22 mouse cellular contexts compared by ENCODE assay signal in the genomic region with DNA sequence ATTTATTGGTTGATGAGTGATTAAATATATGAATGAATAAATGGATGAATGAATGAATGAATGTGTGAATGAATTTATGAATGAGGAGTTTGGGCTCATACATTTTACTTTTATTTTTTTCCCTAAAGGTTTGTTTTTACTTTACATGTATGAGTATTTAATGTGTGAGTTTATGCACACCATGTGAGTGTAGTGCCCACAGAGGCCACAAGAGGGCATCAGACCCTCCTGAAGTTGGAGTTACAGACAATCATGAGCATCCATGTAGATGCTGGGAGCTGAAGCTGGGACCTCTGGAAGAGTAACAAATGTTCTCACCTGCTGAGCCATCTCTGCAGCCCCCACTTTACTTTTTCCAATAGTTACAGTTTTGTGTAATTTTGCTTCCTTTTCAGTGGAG.
A peak's percentile ranks its signal among the peaks of the same experiment; 100 is the strongest.
DNase-seq lines count a peak whose midpoint lies in the region; ATAC-seq and TF ChIP-seq lines count a peak whose summit lies in the region.
"Had no signal": no experiment of that assay in that cellular context is flagged by ENCODE, and none has a peak within 500 bp of the region (broad histone marks: within the 10 kb centered on the region; RNA-seq: fewer than 3 reads in every experiment).

No protein-coding gene starts in this region.

- H3K4me1 ChIP-seq in cerebellum, adult 2 months (ENCODE audit: control insufficient read depth, insufficient read depth, low read length), result no peaks in the 10 kb centered on the region
- no peaks in the 10 kb centered on the region for H3K4me1 ChIP-seq in kidney, postnatal 0 days (replicated peaks; ENCODE audit: insufficient read depth, low read length)
- no peaks in the 10 kb centered on the region for H3K4me1 ChIP-seq in kidney, embryonic 16.5 days (ENCODE audit: insufficient read depth, low read length)
- 0 out of 2 replicates have a peak, but pooled peaks cover 4% of the 10 kb centered on the region for H3K4me1 ChIP-seq in midbrain, postnatal 0 days (ENCODE audit: insufficient read depth, low read length)
- no peaks in the 10 kb centered on the region; the same call in 1 of the 2 replicates for H3K4me1 ChIP-seq in midbrain, embryonic 11.5 days (ENCODE audit: control insufficient read depth, insufficient read depth, low read length)
- H3K4me1 ChIP-seq in limb, embryonic 10.5 days, result no peaks in the 10 kb centered on the region
- H3K4me1 ChIP-seq: embryonic facial prominence, embryonic 13.5 days; hindbrain, embryonic 15.5 days; liver, embryonic 13.5 days; stomach, embryonic 15.5 days had no signal

- peak; percentile 12; the same call in 1 of the 2 replicates for TF ChIP-seq CTCF in cerebellum, adult 2 months (IDR thresholded peaks at IDR 0.05; ENCODE audit: borderline replicate concordance, insufficient read depth, low read depth, low read length)
- TF ChIP-seq CTCF in kidney, postnatal 0 days (IDR thresholded peaks at IDR 0.05; ENCODE audit: low read depth), result peak; percentile 31; the same call in 1 of the 2 replicates
- TF ChIP-seq CTCF in midbrain, postnatal 0 days (IDR thresholded peaks at IDR 0.05), result peak; percentile 46

- ATAC-seq in kidney, postnatal 0 days (replicated peaks; ENCODE audit: low FRiP score, low read depth), result no peak
- ATAC-seq in kidney, embryonic 16.5 days (ENCODE audit: low FRiP score, low TSS enrichment), result no peak
- ATAC-seq in midbrain, postnatal 0 days (ENCODE audit: low FRiP score), result no peak
- ATAC-seq in midbrain, embryonic 11.5 days (ENCODE audit: low FRiP score), result no peak
- ATAC-seq: forebrain, embryonic 15.5 days; midbrain, embryonic 16.5 days had no signal

- DNase-seq in cerebellum, adult 2 months, result no peak
- no peak for DNase-seq in cerebellum, postnatal 36 days
- no peak for DNase-seq in kidney, postnatal 0 days (ENCODE audit: low spot score)
- no peak for DNase-seq in midbrain, postnatal 0 days (ENCODE audit: low spot score)
- no peak for DNase-seq in midbrain, embryonic 11.5 days (ENCODE audit: low spot score, missing footprints)
- peak; percentile 18 for DNase-seq in naive thymus-derived CD4-positive, alpha-beta T cell, adult 2 months (ENCODE audit: low read depth)
- no peak for DNase-seq in limb, embryonic 10.5 days (ENCODE audit: low spot score)
- DNase-seq: adrenal gland, adult 2 months; cerebellum, postnatal 10 days; heart, postnatal 4 days; kidney, adult 18-20 months; kidney, postnatal 14 days; liver, embryonic 13.5 days; lung, postnatal 14 days; right cerebral cortex, postnatal 25 days had no signal

- no peak for TF ChIP-seq POLR2A in cerebellum, adult 2 months (IDR thresholded peaks at IDR 0.05; ENCODE audit: borderline replicate concordance, insufficient read depth, low read length)

- no peak overlapping the region for H3K4me3 ChIP-seq in cerebellum, adult 2 months (replicated peaks; ENCODE audit: insufficient read depth, low read depth, low read length)
- H3K4me3 ChIP-seq in kidney, postnatal 0 days (replicated peaks; ENCODE audit: low read depth, low read length), result no peak overlapping the region
- H3K4me3 ChIP-seq in kidney, embryonic 16.5 days (ENCODE audit: low read length), result no peak overlapping the region
- no peak overlapping the region for H3K4me3 ChIP-seq in midbrain, postnatal 0 days (ENCODE audit: low read depth, low read length)
- no peak overlapping the region for H3K4me3 ChIP-seq in midbrain, embryonic 11.5 days (ENCODE audit: low read depth, low read length)
- no peak overlapping the region for H3K4me3 ChIP-seq in limb, embryonic 10.5 days
- H3K4me3 ChIP-seq: embryonic facial prominence, embryonic 13.5 days; forebrain, embryonic 15.5 days; heart, embryonic 12.5 days; hindbrain, embryonic 15.5 days; liver, embryonic 13.5 days; stomach, embryonic 15.5 days had no signal

- no peak overlapping the region for H3K4me2 ChIP-seq in kidney, postnatal 0 days (ENCODE audit: low read length)
- H3K4me2 ChIP-seq in kidney, embryonic 16.5 days (replicated peaks; ENCODE audit: low read depth, low read length), result no peak overlapping the region
- no peak overlapping the region for H3K4me2 ChIP-seq in midbrain, postnatal 0 days (ENCODE audit: low read depth, low read length, poor library complexity, severe bottlenecking)
- H3K4me2 ChIP-seq in midbrain, embryonic 11.5 days, result no peak overlapping the region
- H3K4me2 ChIP-seq: embryonic facial prominence, embryonic 13.5 days; forebrain, embryonic 15.5 days; heart, embryonic 12.5 days; hindbrain, embryonic 15.5 days; liver, embryonic 13.5 days; stomach, embryonic 15.5 days had no signal

- no peaks in the 10 kb centered on the region for H3K27me3 ChIP-seq in cerebellum, adult 2 months (ENCODE audit: control insufficient read depth, insufficient read depth, low read length)
- H3K27me3 ChIP-seq in kidney, postnatal 0 days (ENCODE audit: insufficient read depth, low read length), result no peaks in the 10 kb centered on the region
- H3K27me3 ChIP-seq in kidney, embryonic 16.5 days (ENCODE audit: insufficient read depth, low read length), result no peaks in the 10 kb centered on the region
- no peaks in the 10 kb centered on the region for H3K27me3 ChIP-seq in midbrain, postnatal 0 days (ENCODE audit: insufficient read depth, low read length)
- no peaks in the 10 kb centered on the region for H3K27me3 ChIP-seq in midbrain, embryonic 11.5 days (ENCODE audit: control insufficient read depth, insufficient read depth, low read length)
- peaks cover 4% of the 10 kb centered on the region; the same call in 1 of the 2 replicates for H3K27me3 ChIP-seq in limb, embryonic 10.5 days (ENCODE audit: low read depth, poor library complexity, severe bottlenecking)
- H3K27me3 ChIP-seq: embryonic facial prominence, embryonic 13.5 days; forebrain, embryonic 15.5 days; heart, embryonic 12.5 days; hindbrain, embryonic 15.5 days; liver, embryonic 13.5 days; stomach, embryonic 15.5 days had no signal

- no peak overlapping the region for H3K9ac ChIP-seq in kidney, postnatal 0 days (ENCODE audit: low read depth, low read length)
- H3K9ac ChIP-seq in kidney, embryonic 16.5 days (replicated peaks; ENCODE audit: low read length), result no peak overlapping the region
- H3K9ac ChIP-seq in midbrain, postnatal 0 days (replicated peaks; ENCODE audit: low read length, poor library complexity, severe bottlenecking), result no peak overlapping the region
- no peak overlapping the region for H3K9ac ChIP-seq in midbrain, embryonic 11.5 days (ENCODE audit: low read length)
- H3K9ac ChIP-seq: embryonic facial prominence, embryonic 13.5 days; forebrain, embryonic 15.5 days; heart, embryonic 12.5 days; hindbrain, embryonic 15.5 days; liver, embryonic 13.5 days; stomach, embryonic 15.5 days had no signal

- H3K9me3 ChIP-seq in kidney, postnatal 0 days (replicated peaks; ENCODE audit: low read length), result no peaks in the 10 kb centered on the region
- H3K9me3 ChIP-seq in kidney, embryonic 16.5 days (ENCODE audit: low read length), result no peaks in the 10 kb centered on the region; the same call in 1 of the 2 replicates
- no peaks in the 10 kb centered on the region for H3K9me3 ChIP-seq in midbrain, postnatal 0 days (ENCODE audit: low read length)
- no peaks in the 10 kb centered on the region for H3K9me3 ChIP-seq in midbrain, embryonic 11.5 days (ENCODE audit: control insufficient read depth, low read length)
- no peaks in the 10 kb centered on the region for H3K9me3 ChIP-seq in limb, embryonic 10.5 days (replicated peaks)
- H3K9me3 ChIP-seq: embryonic facial prominence, embryonic 13.5 days; forebrain, embryonic 15.5 days; hindbrain, embryonic 15.5 days; liver, embryonic 13.5 days; stomach, embryonic 15.5 days had no signal

- no peak overlapping the region for H3K27ac ChIP-seq in cerebellum, adult 2 months (ENCODE audit: insufficient read depth, low read length)
- no peak overlapping the region for H3K27ac ChIP-seq in kidney, postnatal 0 days
- H3K27ac ChIP-seq in kidney, embryonic 16.5 days (ENCODE audit: low read length), result no peak overlapping the region
- H3K27ac ChIP-seq in midbrain, postnatal 0 days (ENCODE audit: low read depth, low read length), result no peak overlapping the region
- H3K27ac ChIP-seq in midbrain, embryonic 11.5 days (ENCODE audit: low read depth, low read length), result no peak overlapping the region
- no peak overlapping the region for H3K27ac ChIP-seq in limb, embryonic 10.5 days
- H3K27ac ChIP-seq: embryonic facial prominence, embryonic 13.5 days; forebrain, embryonic 15.5 days; hindbrain, embryonic 15.5 days; stomach, embryonic 15.5 days had no signal

- H3K36me3 ChIP-seq in kidney, postnatal 0 days (ENCODE audit: insufficient read depth, low read length), result no peaks in the 10 kb centered on the region
- H3K36me3 ChIP-seq in kidney, embryonic 16.5 days (ENCODE audit: insufficient read depth, low read length), result no peaks in the 10 kb centered on the region
- no peaks in the 10 kb centered on the region for H3K36me3 ChIP-seq in midbrain, postnatal 0 days (ENCODE audit: insufficient read depth, low read length)
- no peaks in the 10 kb centered on the region for H3K36me3 ChIP-seq in midbrain, embryonic 11.5 days (ENCODE audit: control insufficient read depth, insufficient read depth, low read length)
- H3K36me3 ChIP-seq in limb, embryonic 10.5 days, result no peaks in the 10 kb centered on the region
- H3K36me3 ChIP-seq: embryonic facial prominence, embryonic 13.5 days; forebrain, embryonic 15.5 days; heart, embryonic 12.5 days; hindbrain, embryonic 15.5 days; liver, embryonic 13.5 days; stomach, embryonic 15.5 days had no signal
